8 mouse cellular contexts compared by ENCODE assay signal in genomic region chr5:114461238-114461637, GRCm38 (mm10). TPM values are rescaled to one million over a fixed set of nuclear protein-coding genes. Genes with fewer than 3 reads are reported as not detected.
A peak's percentile ranks its signal among the peaks of the same experiment; 100 is the strongest.
DNase-seq lines count a peak whose midpoint lies in the region; ATAC-seq and TF ChIP-seq lines count a peak whose summit lies in the region.

No protein-coding gene starts in this region.

- WGBS in embryonic facial prominence, embryonic 12.5 days, result 3% methylated on average over 7 of the region's 7 CpGs
- 11% methylated on average over 7 of the region's 7 CpGs for WGBS in heart, adult 2 months
- 6% methylated on average over 7 of the region's 7 CpGs for WGBS in kidney, embryonic 15.5 days
- 4% methylated on average over 7 of the region's 7 CpGs for WGBS in neural tube, embryonic 11.5 days
- WGBS in stomach, embryonic 15.5 days, result 4% methylated on average over 7 of the region's 7 CpGs

- DNase-seq in B cell, adult 2 months, result peak; percentile 84 to 86
- peak; percentile 87 for DNase-seq in adrenal gland, postnatal 25 days
- peak; percentile 76 to 83 for DNase-seq in heart, adult 2 months
- peak; percentile 79 for DNase-seq in liver
- peak; percentile 86 for DNase-seq in neural tube, embryonic 11.5 days (ENCODE audit: low spot score)

- H3K79me2 ChIP-seq in heart, adult 2 months (replicated peaks; ENCODE audit: control insufficient read depth, insufficient read depth, low read length), result no peaks in the 10 kb centered on the region

- peak; percentile 83 for TF ChIP-seq CTCF in heart, adult 2 months (IDR thresholded peaks at IDR 0.05)

- H3K4me1 ChIP-seq in embryonic facial prominence, embryonic 12.5 days, result peaks cover 26% of the 10 kb centered on the region
- no peaks in the 10 kb centered on the region for H3K4me1 ChIP-seq in heart, adult 2 months (ENCODE audit: control insufficient read depth, insufficient read depth, low read length)
- peaks cover 51% of the 10 kb centered on the region for H3K4me1 ChIP-seq in kidney, embryonic 15.5 days
- peaks cover 17% of the 10 kb centered on the region for H3K4me1 ChIP-seq in neural tube, embryonic 11.5 days (ENCODE audit: control insufficient read depth, insufficient read depth, low read length)
- H3K4me1 ChIP-seq in stomach, embryonic 15.5 days, result peaks cover 23% of the 10 kb centered on the region

- no peak for TF ChIP-seq EP300 in heart, adult 2 months (IDR thresholded peaks at IDR 0.05; ENCODE audit: insufficient read depth, low read depth, low read length)

- H3K27ac ChIP-seq in embryonic facial prominence, embryonic 12.5 days, result peak overlapping the region; percentile 52; the same call in 1 of the 2 replicates
- no peak overlapping the region for H3K27ac ChIP-seq in heart, adult 2 months
- peak overlapping the region; percentile 73 for H3K27ac ChIP-seq in kidney, embryonic 15.5 days
- H3K27ac ChIP-seq in neural tube, embryonic 11.5 days (ENCODE audit: low read depth, low read length), result no peak overlapping the region
- H3K27ac ChIP-seq in stomach, embryonic 15.5 days, result peak overlapping the region; percentile 18; the same call in 1 of the 2 replicates

- H3K9ac ChIP-seq in embryonic facial prominence, embryonic 12.5 days, result no peak overlapping the region
- no peak overlapping the region for H3K9ac ChIP-seq in heart, adult 2 months (ENCODE audit: low read depth, low read length)
- no peak overlapping the region for H3K9ac ChIP-seq in kidney, embryonic 15.5 days
- H3K9ac ChIP-seq in neural tube, embryonic 11.5 days (ENCODE audit: low read length), result no peak overlapping the region
- H3K9ac ChIP-seq in stomach, embryonic 15.5 days, result no peak overlapping the region

- no peaks in the 10 kb centered on the region for H3K36me3 ChIP-seq in embryonic facial prominence, embryonic 12.5 days
- H3K36me3 ChIP-seq in heart, adult 2 months (ENCODE audit: control insufficient read depth, insufficient read depth, low read length), result no peaks in the 10 kb centered on the region
- H3K36me3 ChIP-seq in kidney, embryonic 15.5 days, result no peaks in the 10 kb centered on the region
- H3K36me3 ChIP-seq in neural tube, embryonic 11.5 days (ENCODE audit: control insufficient read depth, insufficient read depth, low read length), result no peaks in the 10 kb centered on the region
- H3K36me3 ChIP-seq in stomach, embryonic 15.5 days, result peaks cover 3% of the 10 kb centered on the region; the same call in 1 of the 2 replicates

- no peaks in the 10 kb centered on the region for H3K9me3 ChIP-seq in embryonic facial prominence, embryonic 12.5 days
- H3K9me3 ChIP-seq in kidney, embryonic 15.5 days (replicated peaks), result no peaks in the 10 kb centered on the region
- no peaks in the 10 kb centered on the region for H3K9me3 ChIP-seq in neural tube, embryonic 11.5 days (ENCODE audit: control insufficient read depth, low read length)
- H3K9me3 ChIP-seq in stomach, embryonic 15.5 days, result no peaks in the 10 kb centered on the region

- no peak overlapping the region for H3K4me2 ChIP-seq in embryonic facial prominence, embryonic 12.5 days (replicated peaks)
- no peak overlapping the region for H3K4me2 ChIP-seq in kidney, embryonic 15.5 days
- no peak overlapping the region for H3K4me2 ChIP-seq in neural tube, embryonic 11.5 days (ENCODE audit: low read depth)
- no peak overlapping the region for H3K4me2 ChIP-seq in stomach, embryonic 15.5 days

- no peak for TF ChIP-seq POLR2A in heart, adult 2 months (IDR thresholded peaks at IDR 0.05; ENCODE audit: insufficient read depth, low read depth, low read length)

- no peak overlapping the region for H3K4me3 ChIP-seq in embryonic facial prominence, embryonic 12.5 days
- no peak overlapping the region for H3K4me3 ChIP-seq in heart, adult 2 months
- H3K4me3 ChIP-seq in kidney, embryonic 15.5 days (replicated peaks), result no peak overlapping the region
- H3K4me3 ChIP-seq in neural tube, embryonic 11.5 days (ENCODE audit: low read depth, low read length), result no peak overlapping the region
- H3K4me3 ChIP-seq in stomach, embryonic 15.5 days (replicated peaks), result no peak overlapping the region

- intact Hi-C loops in heart, adult 2 months (cut with DNase I), result loop anchor here (1.0 kb wide), 2 partner anchors 107 to 158 kb away; partner anchors contain the start of gene Fam222a

- no peaks in the 10 kb centered on the region for H3K27me3 ChIP-seq in embryonic facial prominence, embryonic 12.5 days
- H3K27me3 ChIP-seq in heart, adult 2 months (ENCODE audit: control insufficient read depth, insufficient read depth, low read length), result no peaks in the 10 kb centered on the region
- H3K27me3 ChIP-seq in kidney, embryonic 15.5 days, result no peaks in the 10 kb centered on the region
- no peaks in the 10 kb centered on the region for H3K27me3 ChIP-seq in neural tube, embryonic 11.5 days (ENCODE audit: control insufficient read depth, insufficient read depth, low read length)
- no peaks in the 10 kb centered on the region for H3K27me3 ChIP-seq in stomach, embryonic 15.5 days (replicated peaks)

- peak; percentile 53 for ATAC-seq in embryonic facial prominence, embryonic 12.5 days (ENCODE audit: insufficient number of reproducible peaks, insufficient read depth, low FRiP score, low TSS enrichment)
- ATAC-seq in kidney, embryonic 15.5 days (replicated peaks; ENCODE audit: low FRiP score), result peak; percentile 26
- peak; percentile 35; the same call in 1 of the 2 replicates for ATAC-seq in neural tube, embryonic 11.5 days (ENCODE audit: insufficient read depth, low FRiP score, low TSS enrichment)
- 0 out of 2 replicates have a peak, but pooled peaks have one; percentile 17 for ATAC-seq in stomach, embryonic 15.5 days (ENCODE audit: insufficient read depth, low FRiP score, low read depth)

RNA-seq across cellular contexts. Expression of gene Mvk, which starts 17.2 kb away (rescaled TPM):
- 39.9 and 43.2 TPM in 2 replicates for total RNA-seq in adrenal gland, postnatal 25 days (2021)
- 51.7 and 54.0 TPM in 2 replicates for polyA plus RNA-seq in embryonic facial prominence, embryonic 12.5 days (2016; fragmentation: Nextera tagmentation; extraction: Ambion mirVana)
- total RNA-seq in heart, adult 2 months (2021), result 10 to 100 TPM in 1 of 2 experiments, 1 to 10 TPM in 1; 9.8 to 10.6 TPM
- 10.9 and 12.4 TPM in 2 replicates for polyA plus RNA-seq in heart, adult 2 months (2012; rRNA removed)
- polyA plus RNA-seq in kidney, embryonic 15.5 days (2015; fragmentation: Nextera tagmentation; extraction: Ambion mirVana), result 40.2 and 42.8 TPM in 2 replicates
- 64.1 and 66.5 TPM in 2 replicates for polyA plus RNA-seq in neural tube, embryonic 11.5 days (2014; fragmentation: Nextera tagmentation; extraction: Ambion mirVana)
- polyA plus RNA-seq in stomach, embryonic 15.5 days (2015; fragmentation: Nextera tagmentation; extraction: Ambion mirVana), result 49.7 and 51.5 TPM in 2 replicates

RNA-seq across cellular contexts. Expression of gene Mmab, which starts 17.4 kb away (rescaled TPM):
- total RNA-seq in adrenal gland, postnatal 25 days (2021), result 21.6 and 26.5 TPM in 2 replicates
- polyA plus RNA-seq in embryonic facial prominence, embryonic 12.5 days (2016; fragmentation: Nextera tagmentation; extraction: Ambion mirVana), result 38.1 and 38.5 TPM in 2 replicates
- 10 to 100 TPM; 19.4 to 21.0 TPM for total RNA-seq in heart, adult 2 months (2021)
- polyA plus RNA-seq in heart, adult 2 months (2012; rRNA removed), result 24.7 and 28.2 TPM in 2 replicates
- 30.5 and 33.4 TPM in 2 replicates for polyA plus RNA-seq in kidney, embryonic 15.5 days (2015; fragmentation: Nextera tagmentation; extraction: Ambion mirVana)
- 25.1 and 29.2 TPM in 2 replicates for polyA plus RNA-seq in neural tube, embryonic 11.5 days (2014; fragmentation: Nextera tagmentation; extraction: Ambion mirVana)
- 28.8 and 29.8 TPM in 2 replicates for polyA plus RNA-seq in stomach, embryonic 15.5 days (2015; fragmentation: Nextera tagmentation; extraction: Ambion mirVana)

Comparison
In these comparisons a context has a peak if more than half of its experiments do, and no peak if none do; other contexts are left out.
1. H3K27ac ChIP-seq: peak in embryonic facial prominence, embryonic 12.5 days (single experiment), kidney, embryonic 15.5 days (single experiment) and stomach, embryonic 15.5 days (single experiment); none in heart, adult 2 months (single experiment) and neural tube, embryonic 11.5 days (single experiment).
2. Peak in every context shown above with its lines, with median percentiles within 50 percentile points of each other: DNase-seq and ATAC-seq.